Mouse (Mus musculus) CD4-positive naive resting alpha-beta T cell, adult 57 days (primary cell): ENCODE results near the gene Dlk1. TPM values are rescaled to one million over a fixed set of nuclear protein-coding genes. Genes with fewer than 3 reads are reported as not detected.

Experiments
- total RNA-seq: library from RNA; stranded (reverse); gene quantifications from one replicate; pipeline ENCODE4 v1.2.4, GENCODE M21; 2023

The Dlk1 gene
- not detected for total RNA-seq

GRCm38 (mm10) chr12:109452592-109452991 is at the start of gene Dlk1:
Dlk1 (plus strand) TSS chr12:109452823.

Other genes starting within 250 kb of the Dlk1 start
- gene Rtl1, start 147.5 kb downstream of the Dlk1 start, total RNA-seq: not detected